Comparison of ENCODE assay signal across 8 mouse cellular contexts in the genomic region with DNA sequence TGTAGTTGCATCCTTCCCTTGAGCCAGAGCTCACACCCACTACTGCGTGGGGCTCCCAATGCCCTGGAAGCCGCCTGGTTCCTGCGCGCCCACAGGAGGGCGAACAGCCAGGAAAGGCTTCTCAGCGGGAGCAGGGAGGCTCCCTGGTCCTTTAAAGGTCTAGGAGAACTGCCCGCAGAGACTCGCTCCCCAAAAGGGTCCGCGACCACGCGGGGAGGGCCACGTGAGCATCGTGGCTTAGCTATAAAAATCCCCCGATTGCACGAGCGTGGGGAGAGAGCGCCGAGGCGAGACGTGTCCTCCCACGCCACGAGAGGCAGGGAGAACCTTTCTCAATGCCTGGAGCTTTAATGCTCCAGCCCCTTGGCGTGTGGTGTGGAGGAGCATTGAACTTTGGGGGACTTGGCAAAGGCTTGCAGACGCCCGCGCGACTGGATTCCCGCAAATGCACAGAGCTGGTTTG. TPM values are rescaled to one million over a fixed set of nuclear protein-coding genes. Genes with fewer than 3 reads are reported as not detected.
DNase-seq lines count a peak whose midpoint lies in the region; ATAC-seq lines count a peak whose summit lies in the region.

A gene (plus strand): TSS at position 33 of the 463 bp plus-strand sequence.

- peak; percentile 6 for DNase-seq in kidney, adult 18-20 months
- DNase-seq in kidney, adult 11 months = no peak
- peak; percentile 27 to 54 for DNase-seq in kidney, postnatal 4 days
- no peak for DNase-seq in midbrain, embryonic 10.5 days (ENCODE audit: low spot score)
- DNase-seq in adrenal gland, adult (ENCODE audit: inconsistent age in 2 of 2, low spot score in 1 of 2) = no peak
- no peak for DNase-seq in adipocyte (ENCODE audit: low spot score)

- peak within 1 kb of the TSS; percentile 61 for H3K4me3 ChIP-seq in forebrain, embryonic 16.5 days (replicated peaks; ENCODE audit: low read length)
- peak within 1 kb of the TSS; percentile 71 for H3K4me3 ChIP-seq in midbrain, embryonic 10.5 days

- H3K27me3 ChIP-seq in forebrain, embryonic 16.5 days (replicated peaks; ENCODE audit: control insufficient read depth, insufficient read depth, low read length) = peaks cover 11% of the 10 kb centered on the region; the same call in 1 of the 2 replicates
- H3K27me3 ChIP-seq in midbrain, embryonic 10.5 days (ENCODE audit: low read depth, poor library complexity, severe bottlenecking) = peaks cover 53% of the 10 kb centered on the region

- H3K4me1 ChIP-seq in forebrain, embryonic 16.5 days (replicated peaks; ENCODE audit: control insufficient read depth, insufficient read depth, low read length) = peaks cover 6% of the 10 kb centered on the region
- H3K4me1 ChIP-seq in midbrain, embryonic 10.5 days = peaks cover 20% of the 10 kb centered on the region

- H3K36me3 ChIP-seq in forebrain, embryonic 16.5 days (ENCODE audit: control insufficient read depth, insufficient read depth) = no peaks in the 10 kb centered on the region
- no peaks in the 10 kb centered on the region for H3K36me3 ChIP-seq in midbrain, embryonic 10.5 days

- ATAC-seq in forebrain, embryonic 16.5 days = peak; percentile 49
- ATAC-seq in megakaryocyte progenitor cell, adult 5-6 weeks (replicated peaks; ENCODE audit: poor library complexity) = no peak

- 1% methylated on average over 29 of the region's 29 CpGs for WGBS in forebrain, embryonic 16.5 days
- WGBS in midbrain, embryonic 10.5 days = 1% methylated on average over 29 of the region's 29 CpGs

- peak within 1 kb of the TSS; percentile 100 for H3K4me2 ChIP-seq in forebrain, embryonic 16.5 days (ENCODE audit: low read length)

- peak within 1 kb of the TSS; percentile 66 for H3K9ac ChIP-seq in forebrain, embryonic 16.5 days (replicated peaks; ENCODE audit: low read depth, low read length)

- H3K9me3 ChIP-seq in forebrain, embryonic 16.5 days (ENCODE audit: control insufficient read depth, low read length) = no peaks in the 10 kb centered on the region
- no peaks in the 10 kb centered on the region for H3K9me3 ChIP-seq in midbrain, embryonic 10.5 days (replicated peaks)

- no peak within 1 kb of the TSS for H3K27ac ChIP-seq in forebrain, embryonic 16.5 days (ENCODE audit: low read length)
- peak within 1 kb of the TSS; percentile 67 for H3K27ac ChIP-seq in midbrain, embryonic 10.5 days (replicated peaks)

RNA-seq across cellular contexts. Expression of the gene that starts here (rescaled TPM):
- polyA plus RNA-seq in forebrain, embryonic 16.5 days (2015; fragmentation: Nextera tagmentation; extraction: Ambion mirVana) = 3.6 and 5.7 TPM in 2 replicates
- polyA plus RNA-seq in midbrain, embryonic 10.5 days (2016; fragmentation: Nextera tagmentation; extraction: Ambion mirVana) = 1.1 and 1.7 TPM in 2 replicates
- not detected in 2 replicates for total RNA-seq in megakaryocyte progenitor cell, adult 5-6 weeks (2015)
- not detected in 2 replicates for total RNA-seq in megakaryocyte progenitor cell, adult 5-6 weeks (2017)

Comparison
In these comparisons a context has a peak if more than half of its experiments do, and no peak if none do; other contexts are left out.
1. DNase-seq: peak in kidney, adult 18-20 months (single experiment) and kidney, postnatal 4 days (2 of 2); none in kidney, adult 11 months (single experiment), midbrain, embryonic 10.5 days (single experiment), adrenal gland, adult (0 of 2) and adipocyte (single experiment).